Mouse (Mus musculus) hindbrain, embryonic 13.5 days (tissue): ENCODE results near the gene Zdhhc17. TPM values are rescaled to one million over a fixed set of nuclear protein-coding genes. Genes with fewer than 3 reads are reported as not detected.

Source experiments
- ATAC-seq: fragments of 200-750 bp; cut with Nextera tagmentation; 2 replicates; pipeline ENCODE4 v1.8.0; 2017; ENCODE audit warnings: moderate TSS enrichment; ENCODE audit not compliant: low FRiP score
- H3K27ac ChIP-seq: fragments of 300-500 bp; sonication (generic); 2 replicates; pipeline ENCODE4 v1.5.1; 2015; ENCODE audit warnings: inconsistent platforms, mild to moderate bottlenecking, moderate library complexity
- H3K27me3 ChIP-seq: fragments of 300-500 bp; sonication (generic); 2 replicates; pipeline ENCODE4 v1.6.1; 2015; ENCODE audit warnings: mild to moderate bottlenecking, inconsistent platforms
- H3K36me3 ChIP-seq: fragments of 300-500 bp; sonication (generic); 2 replicates; pipeline ENCODE4 v1.6.1; 2015; ENCODE audit warnings: mild to moderate bottlenecking, inconsistent platforms
- H3K4me1 ChIP-seq: fragments of 300-500 bp; sonication (generic); replicated peaks from 2 replicates; pipeline ENCODE4 v1.6.1; 2015; ENCODE audit warnings: inconsistent platforms
- H3K4me2 ChIP-seq: fragments of 300-500 bp; sonication (generic); 2 replicates; pipeline ENCODE4 v1.6.1; 2015; ENCODE audit warnings: inconsistent platforms, mild to moderate bottlenecking, moderate library complexity
- H3K4me3 ChIP-seq: fragments of 300-500 bp; sonication (generic); 2 replicates; pipeline ENCODE4 v1.5.1; 2015; ENCODE audit warnings: mild to moderate bottlenecking, inconsistent platforms
- H3K9ac ChIP-seq: fragments of 300-500 bp; sonication (generic); 2 replicates; pipeline ENCODE4 v1.6.1; 2015; ENCODE audit warnings: mild to moderate bottlenecking, inconsistent platforms
- H3K9me3 ChIP-seq: fragments of 300-500 bp; sonication (generic); 2 replicates; pipeline ENCODE4 v1.6.1; 2016; ENCODE audit warnings: inconsistent platforms
- WGBS: fragments of 180-500 bp; shearing (Covaris S2); methylation state at CpG from one replicate; pipeline ENCODE4 v1.1.7; 2015; 5-methylcytosine and 5-hydroxymethylcytosine counted together
- polyA plus RNA-seq: library from polyadenylated mRNA; unstranded; fragments of >200 nt; fragmentation: Nextera tagmentation; extraction: Ambion mirVana; gene quantifications from 2 replicates; pipeline ENCODE4 v1.2.1, GENCODE M21; 2015

The Zdhhc17 gene
- polyA plus RNA-seq, 1 experiment from 2014 or later: 55.5 TPM

DNA sequence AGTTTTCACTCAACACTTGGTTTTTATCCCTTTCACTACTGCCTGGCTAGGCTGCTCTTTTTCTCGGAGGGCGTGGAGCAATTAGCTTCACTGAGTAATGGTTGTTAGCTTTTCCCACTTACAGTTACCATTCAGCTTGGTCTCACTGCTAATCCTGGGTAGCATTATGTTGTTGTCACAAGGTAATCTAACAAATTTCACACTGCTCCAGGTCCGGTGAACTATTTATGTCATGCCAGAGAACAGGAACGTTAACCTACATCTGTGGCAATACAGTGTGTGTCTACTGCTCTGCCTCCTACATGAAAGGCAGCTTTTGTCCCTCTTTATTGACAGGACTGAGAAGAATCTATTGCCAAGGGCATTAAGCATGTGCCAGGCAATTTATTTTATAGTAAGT lies 14.8 kb upstream of the Zdhhc17 start:
- ATAC-seq: no peak
- no peak overlapping the region for H3K27ac ChIP-seq
- 62% methylated on average over 4 of the region's 4 CpGs for WGBS
- no peaks in the 10 kb centered on the region for H3K36me3 ChIP-seq
- no peak overlapping the region for H3K9ac ChIP-seq
- no peak overlapping the region for H3K4me3 ChIP-seq
- no peaks in the 10 kb centered on the region for H3K4me1 ChIP-seq
- no peaks in the 10 kb centered on the region for H3K27me3 ChIP-seq
- no peak overlapping the region for H3K4me2 ChIP-seq
- no peaks in the 10 kb centered on the region for H3K9me3 ChIP-seq

DNA sequence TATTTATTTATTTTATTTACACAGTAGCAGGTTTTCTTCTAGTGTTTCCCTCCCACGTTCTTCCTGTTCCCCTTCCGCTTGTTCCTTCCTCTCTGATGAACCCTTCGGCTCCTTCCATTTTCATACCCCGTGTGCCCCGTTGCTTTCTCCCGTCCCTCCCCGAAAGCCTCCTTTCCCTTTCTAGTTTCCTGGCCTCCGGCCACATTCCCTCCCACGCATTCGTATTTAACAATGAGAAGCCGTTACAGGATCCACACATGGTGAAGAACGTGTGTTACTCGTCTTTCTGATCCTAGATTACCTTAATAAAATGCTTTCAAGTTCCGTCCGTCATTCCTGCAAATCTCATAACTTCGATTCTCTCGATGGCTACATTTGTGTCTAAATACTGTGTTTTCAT lies 4.5 kb upstream of the Zdhhc17 start:
- no peak for ATAC-seq
- Histone ChIP-seq H3K4me2 (no peak overlapping the region), H3K9ac (no peak overlapping the region), H3K27me3 (no peaks in the 10 kb centered on the region), H3K36me3 (no peaks in the 10 kb centered on the region), H3K27ac (no peak overlapping the region), H3K9me3 (no peaks in the 10 kb centered on the region), H3K4me1 (peaks cover 8% of the 10 kb centered on the region; the same call in 1 of the 2 replicates), H3K4me3 (no peak overlapping the region)
- 82% methylated on average over 17 of the region's 17 CpGs for WGBS

DNA sequence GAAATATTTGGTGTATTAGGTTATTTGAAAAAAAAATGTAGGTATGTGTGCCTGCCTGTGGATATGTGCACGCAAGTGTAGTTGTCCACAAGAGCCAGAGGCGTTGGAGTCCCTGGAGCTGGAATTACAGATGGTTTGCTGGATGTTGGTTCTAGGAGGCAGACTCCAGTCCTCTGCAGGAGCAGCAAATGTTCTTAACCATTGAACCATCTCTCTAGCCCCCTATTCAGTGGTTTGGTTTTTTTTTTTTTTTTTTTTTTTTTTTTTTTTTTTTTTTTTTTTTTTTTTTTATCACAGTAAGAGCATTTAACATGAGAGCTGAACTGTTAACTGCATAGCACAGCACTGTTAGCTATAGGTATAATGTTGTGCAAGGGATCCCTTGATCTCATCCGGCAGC lies 3.3 kb upstream of the Zdhhc17 start:
- ATAC-seq: no peak

DNA sequence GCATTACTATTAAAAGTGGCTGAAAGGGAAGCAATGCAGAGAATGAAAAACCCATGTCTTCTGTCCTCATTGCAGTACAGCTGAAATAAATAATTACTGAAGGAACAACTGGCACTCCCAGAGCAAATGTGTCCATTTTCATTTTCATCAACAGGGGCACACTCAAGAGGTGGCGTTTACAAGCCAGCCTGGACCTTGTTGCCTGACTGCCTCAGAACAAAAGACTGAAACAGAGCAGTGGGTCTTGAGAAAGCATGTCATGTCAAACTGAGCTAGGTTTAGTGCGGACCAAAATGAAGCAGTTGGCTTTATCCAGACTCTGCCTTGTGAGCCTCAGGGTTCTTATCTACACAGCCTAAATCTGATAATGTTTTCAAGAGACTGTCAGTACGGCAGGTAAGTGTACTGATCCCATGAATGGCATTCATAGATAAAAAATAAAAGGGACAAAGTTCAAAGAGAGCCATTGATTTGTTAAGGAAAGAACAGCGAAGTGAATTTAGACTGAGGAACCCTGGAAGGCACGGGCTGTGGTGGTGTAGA lies 2.6 kb upstream of the Zdhhc17 start:
- Histone ChIP-seq H3K27ac (no peak overlapping the region; the same call in 1 of the 2 replicates), H3K9me3 (no peaks in the 10 kb centered on the region), H3K4me1 (peaks cover 19% of the 10 kb centered on the region), H3K36me3 (no peaks in the 10 kb centered on the region), H3K4me2 (no peak overlapping the region), H3K27me3 (no peaks in the 10 kb centered on the region), H3K9ac (no peak overlapping the region), H3K4me3 (no peak overlapping the region)
- no peak for ATAC-seq
- WGBS: 64% methylated on average over 5 of the region's 5 CpGs

More for the DNA sequence above, 3.3 kb upstream of the Zdhhc17 start:
- H3K36me3 ChIP-seq: no peaks in the 10 kb centered on the region
- H3K27me3 ChIP-seq: no peaks in the 10 kb centered on the region
- H3K9ac ChIP-seq: no peak overlapping the region
- WGBS: 95% methylated on average over 3 of the region's 3 CpGs
- no peaks in the 10 kb centered on the region for H3K9me3 ChIP-seq
- H3K27ac ChIP-seq: no peak overlapping the region
- peaks cover 12% of the 10 kb centered on the region for H3K4me1 ChIP-seq
- no peak overlapping the region for H3K4me2 ChIP-seq
- no peak overlapping the region for H3K4me3 ChIP-seq

DNA sequence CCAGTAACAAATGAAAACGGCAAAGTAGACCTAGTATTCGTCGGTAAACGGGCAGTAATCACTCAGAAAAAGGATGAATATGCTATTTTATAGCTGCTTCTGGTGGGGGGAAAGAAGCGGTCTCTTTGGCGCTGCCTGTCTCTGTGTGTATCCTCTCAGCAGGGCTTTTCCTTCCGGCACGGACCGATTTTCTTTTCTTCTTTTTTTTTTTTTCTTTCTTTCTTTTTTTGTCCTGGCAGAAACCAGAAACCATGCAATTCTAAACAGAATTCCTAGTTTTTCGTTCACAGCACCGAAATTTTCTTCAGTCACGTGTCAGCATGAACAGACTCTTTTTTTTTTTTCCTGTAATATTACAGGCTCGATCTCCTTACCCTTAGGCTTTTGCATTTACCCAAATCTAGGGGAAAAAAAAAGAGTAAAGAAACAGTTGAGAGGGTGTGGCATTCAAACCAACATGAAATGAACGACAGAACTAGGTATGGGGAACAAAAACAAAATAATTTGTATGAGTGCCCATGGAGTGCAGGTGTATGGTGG lies 1.4 kb upstream of the Zdhhc17 start:
- Histone ChIP-seq H3K36me3 (no peaks in the 10 kb centered on the region), H3K4me1 (peaks cover 24% of the 10 kb centered on the region), H3K9ac (peak overlapping the region; percentile 98), H3K27ac (peak overlapping the region; percentile 100), H3K9me3 (no peaks in the 10 kb centered on the region), H3K4me2 (peak overlapping the region; percentile 67), H3K4me3 (peak overlapping the region; percentile 88), H3K27me3 (no peaks in the 10 kb centered on the region)
- ATAC-seq: no peak
- WGBS: 1% methylated on average over 14 of the region's 14 CpGs

DNA sequence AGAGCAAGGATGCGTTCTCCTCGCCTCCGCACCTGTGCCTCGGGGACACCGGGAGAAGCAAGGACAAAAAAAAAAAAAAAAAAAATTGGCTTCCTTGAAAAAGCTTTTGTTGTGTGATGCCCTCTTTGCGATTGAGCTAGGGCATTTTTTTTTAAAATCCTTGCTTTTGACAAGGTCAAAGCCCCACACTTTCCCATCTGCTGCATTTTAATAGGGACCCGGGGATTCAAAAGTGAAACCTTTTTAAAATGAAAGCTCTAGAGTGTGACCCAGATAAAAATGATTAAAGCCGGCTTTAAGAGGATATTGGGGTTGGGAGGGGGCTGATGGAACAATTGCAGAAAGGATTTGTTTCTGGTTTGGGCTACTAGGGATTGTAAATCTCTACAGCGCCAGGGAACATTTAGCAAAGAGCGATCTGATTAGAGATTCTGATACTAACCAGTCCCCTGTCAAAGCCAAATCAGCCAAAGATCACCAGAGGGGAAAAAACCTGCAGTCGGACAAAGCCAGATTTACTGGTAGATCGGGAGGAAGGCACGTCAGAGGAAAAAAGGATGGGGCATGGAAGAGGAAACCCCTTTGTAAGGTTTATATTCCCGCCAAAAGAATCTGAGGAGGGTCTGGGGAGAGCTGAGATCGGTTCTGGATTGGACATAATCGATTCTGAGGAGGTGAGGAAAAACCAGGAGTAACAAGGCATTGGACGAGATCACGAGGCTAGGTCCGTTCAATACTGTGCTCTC lies 713 bp upstream of the Zdhhc17 start:
- peak overlapping the region; percentile 98 for H3K9ac ChIP-seq
- no peaks in the 10 kb centered on the region for H3K36me3 ChIP-seq
- peak overlapping the region; percentile 67 for H3K4me2 ChIP-seq
- peak overlapping the region; percentile 100 for H3K27ac ChIP-seq
- H3K9me3 ChIP-seq: no peaks in the 10 kb centered on the region
- peak overlapping the region; percentile 88 for H3K4me3 ChIP-seq
- H3K4me1 ChIP-seq: peaks cover 30% of the 10 kb centered on the region
- WGBS: under 1% methylated on average over 19 of the region's 19 CpGs
- peak; percentile 40 for ATAC-seq
- H3K27me3 ChIP-seq: no peaks in the 10 kb centered on the region

DNA sequence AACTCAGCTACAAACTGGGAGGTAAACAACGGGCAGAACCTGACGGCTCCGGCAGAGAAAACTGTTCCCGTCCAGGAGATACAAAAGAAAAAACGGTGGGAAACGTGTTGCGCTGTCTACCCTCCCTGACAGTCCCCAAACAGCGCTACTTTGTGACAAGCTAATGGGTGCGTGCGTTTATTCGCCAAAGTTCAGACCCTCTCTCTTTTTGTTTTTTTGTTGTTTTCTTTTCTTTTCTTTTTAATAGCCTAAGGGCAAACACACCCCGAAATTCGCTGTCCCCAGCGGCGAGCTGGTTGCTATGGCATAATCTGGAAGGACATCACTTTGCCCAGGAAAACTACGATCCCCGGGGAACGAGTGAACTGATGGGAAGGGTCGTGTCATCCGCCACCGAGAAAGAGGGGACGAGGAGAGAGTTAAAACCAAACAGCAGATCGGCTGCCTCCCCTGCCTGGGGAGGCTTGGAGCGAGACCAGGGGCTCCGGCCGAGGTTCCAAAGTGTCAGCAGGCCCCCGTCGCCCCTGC lies 763 bp downstream of the Zdhhc17 start:
- H3K9ac ChIP-seq: peak overlapping the region; percentile 98
- H3K9me3 ChIP-seq: no peaks in the 10 kb centered on the region
- peaks cover 33% of the 10 kb centered on the region for H3K4me1 ChIP-seq
- no peak for ATAC-seq
- H3K36me3 ChIP-seq: no peaks in the 10 kb centered on the region
- peak overlapping the region; percentile 88 for H3K4me3 ChIP-seq
- H3K27ac ChIP-seq: peak overlapping the region; percentile 100
- H3K27me3 ChIP-seq: no peaks in the 10 kb centered on the region
- peak overlapping the region; percentile 67 for H3K4me2 ChIP-seq
- WGBS: 0% methylated on average over 26 of the region's 28 CpGs

DNA sequence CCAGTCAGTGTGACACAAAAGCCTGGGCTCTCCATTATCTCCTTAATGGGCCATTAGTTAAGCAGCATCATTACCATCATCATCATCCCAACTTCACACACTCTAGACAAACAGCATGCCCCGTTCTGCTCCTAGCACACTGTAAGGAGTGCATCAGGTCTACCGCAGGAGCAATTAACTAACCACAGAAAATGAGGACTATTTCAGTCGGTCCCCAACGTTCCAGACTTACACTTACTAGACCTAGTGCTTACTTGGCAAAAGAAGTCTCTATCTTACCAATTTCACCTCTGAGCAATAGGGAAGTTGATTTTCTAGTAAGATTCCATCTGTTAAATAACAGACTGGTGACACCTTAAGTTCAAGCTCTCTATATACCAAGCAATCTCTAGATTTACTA lies 2.3 kb downstream of the Zdhhc17 start:
- no peaks in the 10 kb centered on the region for H3K27me3 ChIP-seq
- H3K36me3 ChIP-seq: no peaks in the 10 kb centered on the region
- ATAC-seq: no peak
- no peaks in the 10 kb centered on the region for H3K9me3 ChIP-seq
- H3K9ac ChIP-seq: no peak overlapping the region
- no peak overlapping the region for H3K27ac ChIP-seq
- WGBS: 72% methylated on average over 4 of the region's 4 CpGs
- H3K4me3 ChIP-seq: peak overlapping the region; percentile 88; the same call in 1 of the 2 replicates
- H3K4me1 ChIP-seq: peaks cover 33% of the 10 kb centered on the region
- H3K4me2 ChIP-seq: peak overlapping the region; percentile 67

DNA sequence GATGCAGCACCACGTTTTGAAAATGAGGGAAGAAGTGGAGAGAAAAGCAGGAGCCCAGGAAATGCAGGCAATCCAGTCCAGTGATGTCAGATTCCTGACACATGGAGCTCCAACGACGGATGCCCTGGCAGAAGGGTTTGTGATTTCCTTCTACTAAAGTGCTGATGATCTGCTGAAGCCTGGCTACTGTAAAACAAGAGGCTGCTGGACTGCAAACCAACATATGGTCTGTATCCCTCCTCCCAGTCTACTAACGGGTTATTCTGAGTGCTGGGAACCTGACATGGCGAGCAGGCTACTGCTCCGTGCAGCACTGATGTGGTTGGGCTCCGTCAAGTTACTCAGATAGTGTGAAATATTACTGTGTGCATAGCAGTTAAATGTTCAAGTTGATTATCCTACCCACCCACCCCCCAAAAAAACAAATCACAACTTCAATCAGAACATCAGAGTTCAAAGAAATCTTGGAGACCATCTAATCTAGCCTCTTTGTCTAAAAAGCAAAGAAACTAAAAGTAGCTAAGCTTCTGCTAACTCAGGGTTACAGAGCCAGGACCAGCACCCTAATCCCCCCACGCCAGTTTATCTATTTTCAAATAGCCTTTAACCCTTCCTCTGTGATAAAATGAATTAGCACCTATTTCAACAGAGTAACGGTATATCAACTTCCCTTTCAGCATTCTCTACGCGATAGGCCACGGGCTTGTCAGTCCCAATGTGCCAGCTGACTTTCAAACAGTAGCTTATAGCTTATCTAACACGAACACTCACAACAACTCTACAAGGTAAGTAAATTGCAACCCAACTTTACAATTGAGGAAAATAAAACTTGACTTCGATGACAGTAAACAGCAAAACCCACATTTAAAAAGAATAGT lies 4.1 kb downstream of the Zdhhc17 start:
- Histone ChIP-seq H3K27me3 (no peaks in the 10 kb centered on the region), H3K4me3 (no peak overlapping the region), H3K36me3 (no peaks in the 10 kb centered on the region), H3K9ac (0 out of 2 replicates have a peak overlapping the region, but pooled peaks have one; percentile 19), H3K4me1 (peaks cover 25% of the 10 kb centered on the region), H3K27ac (no peak overlapping the region), H3K9me3 (no peaks in the 10 kb centered on the region), H3K4me2 (no peak overlapping the region)
- 83% methylated on average over 14 of the region's 14 CpGs for WGBS
- ATAC-seq: no peak

DNA sequence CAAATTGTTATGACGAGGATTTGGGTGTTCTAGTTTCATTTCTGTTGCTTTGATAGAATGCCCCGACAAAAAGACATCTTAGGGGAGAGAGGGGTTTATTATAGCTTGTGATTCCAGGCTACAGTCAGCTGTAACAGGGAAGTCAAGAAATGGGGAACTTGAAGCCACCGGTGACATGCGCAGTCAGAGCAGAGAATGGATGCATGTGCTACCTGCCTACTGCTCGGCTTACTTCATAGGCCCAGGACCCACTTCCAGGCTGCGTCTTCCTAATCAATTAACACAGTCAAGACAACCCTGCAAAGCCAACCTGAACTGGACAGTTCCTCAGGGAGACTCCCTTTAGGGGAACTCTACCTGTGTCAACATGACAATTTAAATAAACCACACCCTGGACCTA lies 5.7 kb downstream of the Zdhhc17 start:
- Histone ChIP-seq H3K4me3 (no peak overlapping the region), H3K9ac (no peak overlapping the region), H3K4me2 (no peak overlapping the region), H3K36me3 (no peaks in the 10 kb centered on the region), H3K9me3 (no peaks in the 10 kb centered on the region), H3K27ac (no peak overlapping the region), H3K27me3 (no peaks in the 10 kb centered on the region), H3K4me1 (peaks cover 27% of the 10 kb centered on the region)
- ATAC-seq: no peak
- 98% methylated on average over 6 of the region's 6 CpGs for WGBS

DNA sequence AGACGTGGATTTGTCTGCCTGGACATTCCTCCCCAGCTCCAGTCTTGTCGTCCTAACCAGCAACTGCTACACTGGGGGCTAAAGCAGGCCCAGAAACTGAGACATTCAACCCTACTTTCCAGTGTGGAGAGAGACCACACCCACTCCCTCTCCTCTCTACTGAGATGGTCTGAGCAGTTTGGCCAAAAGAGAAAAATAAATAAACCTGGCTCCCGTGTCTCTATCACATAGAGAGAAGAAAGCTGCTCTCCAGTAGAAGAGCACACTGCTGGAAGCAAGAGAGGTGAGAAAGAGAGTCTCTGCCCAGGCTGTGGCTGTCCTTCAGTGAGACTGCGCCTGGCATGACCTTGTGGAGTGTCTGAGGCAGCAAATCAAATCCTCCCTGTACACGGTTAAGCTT lies 10.7 kb downstream of the Zdhhc17 start:
- no peak overlapping the region for H3K4me2 ChIP-seq
- H3K9ac ChIP-seq: no peak overlapping the region
- peaks cover 16% of the 10 kb centered on the region; the same call in 1 of the 2 replicates for H3K4me1 ChIP-seq
- no peaks in the 10 kb centered on the region for H3K27me3 ChIP-seq
- H3K9me3 ChIP-seq: no peaks in the 10 kb centered on the region
- no peak overlapping the region for H3K4me3 ChIP-seq
- 83% methylated on average over 5 of the region's 5 CpGs for WGBS
- no peak overlapping the region for H3K27ac ChIP-seq
- no peaks in the 10 kb centered on the region for H3K36me3 ChIP-seq
- ATAC-seq: no peak

DNA sequence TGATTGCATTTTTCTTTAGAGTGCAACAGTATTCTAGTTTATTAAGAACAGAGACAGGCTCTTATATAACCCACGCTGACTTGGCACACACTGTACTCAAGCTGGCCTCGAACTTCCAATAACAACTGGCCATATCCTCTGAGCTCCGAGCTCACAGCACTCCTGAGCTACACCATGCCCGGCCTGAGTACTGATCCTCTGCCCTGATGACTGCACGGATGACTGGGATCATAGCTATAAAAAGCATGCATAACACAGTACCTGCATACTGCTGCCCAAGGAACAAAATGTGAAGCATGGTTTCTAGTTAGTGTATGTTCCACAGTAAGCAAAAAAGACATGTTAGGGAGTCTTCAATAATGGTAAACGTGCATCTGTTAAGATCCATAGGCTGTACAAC lies 12.8 kb downstream of the Zdhhc17 start:
- WGBS: 90% methylated on average over 6 of the region's 6 CpGs
- ATAC-seq: no peak
- no peaks in the 10 kb centered on the region for H3K9me3 ChIP-seq

More for the DNA sequence above, 12.8 kb downstream of the Zdhhc17 start:
- Histone ChIP-seq H3K4me3 (no peak overlapping the region), H3K27me3 (no peaks in the 10 kb centered on the region), H3K9ac (no peak overlapping the region), H3K27ac (no peak overlapping the region), H3K4me2 (no peak overlapping the region), H3K36me3 (no peaks in the 10 kb centered on the region), H3K4me1 (peaks cover 24% of the 10 kb centered on the region)
